Mouse (Mus musculus) liver, embryonic 14.5 days (tissue): ENCODE data around the gene Gm45062.

ENCODE experiments used
- CTCF ChIP-seq: IDR thresholded peaks from 2 replicates; pipeline ENCODE4 v1.5.1; 2016; ENCODE audit warnings: antibody characterized with exemption, low read depth, control low read depth
- EP300 ChIP-seq: IDR thresholded peaks from 2 replicates; pipeline ENCODE4 v1.6.1; 2016; ENCODE audit warnings: antibody characterized with exemption, low read depth

- TF ChIP-seq CTCF (no peak), EP300 (no peak)
Observed at GRCm38 (mm10) chr6:8276431-8276830, 17.2 kb downstream of the Gm45062 start.
